Comparison of ENCODE assay signal across 10 mouse cellular contexts in the genomic region with DNA sequence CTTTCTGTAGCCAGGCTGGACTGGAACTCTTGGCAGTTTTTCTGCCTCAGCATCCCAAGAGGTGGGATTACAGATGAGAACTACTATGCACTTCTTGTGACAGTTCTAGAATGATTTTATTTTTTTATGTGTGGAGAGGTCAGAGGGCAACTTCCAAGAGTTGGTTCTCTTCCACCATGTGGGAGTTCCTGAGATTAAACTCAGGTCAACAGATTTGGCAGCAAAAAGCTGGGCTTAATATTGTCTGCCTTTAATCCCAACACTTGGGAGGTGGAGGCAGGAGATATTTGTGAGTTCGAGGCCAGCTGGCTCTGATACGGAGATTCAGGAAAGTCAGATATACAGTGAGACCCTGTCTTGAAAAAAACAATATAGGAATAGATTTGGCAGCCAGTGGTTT. TPM values are rescaled to one million over a fixed set of nuclear protein-coding genes. Genes with fewer than 3 reads are reported as not detected.
DNase-seq lines count a peak whose midpoint lies in the region; ATAC-seq and TF ChIP-seq lines count a peak whose summit lies in the region.
"Had no signal": no experiment of that assay in that cellular context is flagged by ENCODE, and none has a peak within 500 bp of the region (broad histone marks: within the 10 kb centered on the region; RNA-seq: fewer than 3 reads in every experiment).

No protein-coding gene starts in this region.

- H3K36me3 ChIP-seq in embryonic facial prominence, embryonic 12.5 days, result no peaks in the 10 kb centered on the region
- H3K36me3 ChIP-seq in hindbrain, embryonic 15.5 days, result no peaks in the 10 kb centered on the region
- no peaks in the 10 kb centered on the region for H3K36me3 ChIP-seq in midbrain, embryonic 15.5 days (replicated peaks)

- H3K9ac ChIP-seq in embryonic facial prominence, embryonic 12.5 days, result no peak overlapping the region
- H3K9ac ChIP-seq in hindbrain, embryonic 15.5 days, result no peak overlapping the region
- H3K9ac ChIP-seq in midbrain, embryonic 15.5 days, result no peak overlapping the region

- intact Hi-C loops in left cerebral cortex, adult 2 months (cut with DNase I), result loop anchor here (5.0 kb wide), 1 partner anchor 141 kb away; no protein-coding TSS in a partner anchor

- TF ChIP-seq CTCF in left cerebral cortex, adult 2 months (IDR thresholded peaks at IDR 0.05), result no peak

- H3K4me3 ChIP-seq in embryonic facial prominence, embryonic 12.5 days, result no peak overlapping the region
- H3K4me3 ChIP-seq in hindbrain, embryonic 15.5 days, result 0 out of 2 replicates have a peak overlapping the region, but pooled peaks have one; percentile 3
- peak overlapping the region; percentile 99; the same call in 1 of the 2 replicates for H3K4me3 ChIP-seq in midbrain, embryonic 15.5 days
- H3K4me3 ChIP-seq in left cerebral cortex, adult 2 months, result no peak overlapping the region

- 83% methylated on average over 2 of the region's 2 CpGs for WGBS in embryonic facial prominence, embryonic 12.5 days
- 68% methylated on average over 2 of the region's 2 CpGs for WGBS in hindbrain, embryonic 15.5 days
- 79% methylated on average over 2 of the region's 2 CpGs for WGBS in midbrain, embryonic 15.5 days

- ATAC-seq in embryonic facial prominence, embryonic 12.5 days (ENCODE audit: insufficient number of reproducible peaks, insufficient read depth, low FRiP score, low TSS enrichment), result no peak
- no peak for ATAC-seq in hindbrain, embryonic 15.5 days (ENCODE audit: low FRiP score, low read depth)
- no peak for ATAC-seq in midbrain, embryonic 15.5 days (replicated peaks)

- H3K27ac ChIP-seq in embryonic facial prominence, embryonic 12.5 days, result no peak overlapping the region
- H3K27ac ChIP-seq in hindbrain, embryonic 15.5 days (replicated peaks), result no peak overlapping the region
- no peak overlapping the region for H3K27ac ChIP-seq in midbrain, embryonic 15.5 days
- H3K27ac ChIP-seq in left cerebral cortex, adult 2 months, result no peak overlapping the region

- H3K9me3 ChIP-seq in embryonic facial prominence, embryonic 12.5 days, result no peaks in the 10 kb centered on the region
- no peaks in the 10 kb centered on the region for H3K9me3 ChIP-seq in hindbrain, embryonic 15.5 days
- no peaks in the 10 kb centered on the region for H3K9me3 ChIP-seq in midbrain, embryonic 15.5 days

- H3K4me2 ChIP-seq in embryonic facial prominence, embryonic 12.5 days (replicated peaks), result peak overlapping the region; percentile 76
- H3K4me2 ChIP-seq in hindbrain, embryonic 15.5 days, result peak overlapping the region; percentile 75
- H3K4me2 ChIP-seq in midbrain, embryonic 15.5 days, result peak overlapping the region; percentile 84; the same call in 1 of the 2 replicates

- peak; percentile 37 for DNase-seq in kidney, adult 9 months
- DNase-seq in kidney, adult 8-10 months, result no peak
- DNase-seq in thymus, postnatal 36 days, result no peak
- no peak for DNase-seq in left cerebral cortex, adult 2 months (ENCODE audit: extremely low spot score in 1 of 2, low spot score in 2 of 2)
- DNase-seq in frontal cortex, postnatal 36 days (ENCODE audit: low spot score in 2 of 2), result no peak
- DNase-seq: cerebellum, adult 11 months; lung, postnatal 4 days had no signal

- H3K4me1 ChIP-seq in embryonic facial prominence, embryonic 12.5 days, result peaks cover 16% of the 10 kb centered on the region
- H3K4me1 ChIP-seq in hindbrain, embryonic 15.5 days (replicated peaks), result peaks cover 35% of the 10 kb centered on the region
- H3K4me1 ChIP-seq in midbrain, embryonic 15.5 days, result peaks cover 31% of the 10 kb centered on the region

- H3K27me3 ChIP-seq in embryonic facial prominence, embryonic 12.5 days, result no peaks in the 10 kb centered on the region
- no peaks in the 10 kb centered on the region for H3K27me3 ChIP-seq in hindbrain, embryonic 15.5 days
- H3K27me3 ChIP-seq in midbrain, embryonic 15.5 days (replicated peaks), result no peaks in the 10 kb centered on the region

RNA-seq across cellular contexts. Expression of gene Naa15, which starts 3.0 kb away (rescaled TPM):
- 58.0 and 65.4 TPM in 2 replicates for polyA plus RNA-seq in embryonic facial prominence, embryonic 12.5 days (2016; fragmentation: Nextera tagmentation; extraction: Ambion mirVana)
- 45.9 and 47.6 TPM in 2 replicates for polyA plus RNA-seq in hindbrain, embryonic 15.5 days (2015; fragmentation: Nextera tagmentation; extraction: Ambion mirVana)
- 48.7 and 51.1 TPM in 2 replicates for polyA plus RNA-seq in midbrain, embryonic 15.5 days (2015; fragmentation: Nextera tagmentation; extraction: Ambion mirVana)
- 10 to 100 TPM; 50.1 to 54.6 TPM for total RNA-seq in left cerebral cortex, adult 2 months (2021)

RNA-seq across cellular contexts. Expression of gene Ndufc1, which starts 9.2 kb away (rescaled TPM):
- 685 and 686 TPM in 2 replicates for polyA plus RNA-seq in embryonic facial prominence, embryonic 12.5 days (2016; fragmentation: Nextera tagmentation; extraction: Ambion mirVana)
- 733 and 815 TPM in 2 replicates for polyA plus RNA-seq in hindbrain, embryonic 15.5 days (2015; fragmentation: Nextera tagmentation; extraction: Ambion mirVana)
- 603 and 679 TPM in 2 replicates for polyA plus RNA-seq in midbrain, embryonic 15.5 days (2015; fragmentation: Nextera tagmentation; extraction: Ambion mirVana)
- 100 to 1,000 TPM; 286 to 307 TPM for total RNA-seq in left cerebral cortex, adult 2 months (2021)

RNA-seq across cellular contexts. Expression of gene Mgarp, which starts 21.4 kb away (rescaled TPM):
- polyA plus RNA-seq in embryonic facial prominence, embryonic 12.5 days (2016; fragmentation: Nextera tagmentation; extraction: Ambion mirVana), result 8.6 and 12.6 TPM in 2 replicates
- 2.0 and 2.5 TPM in 2 replicates for polyA plus RNA-seq in hindbrain, embryonic 15.5 days (2015; fragmentation: Nextera tagmentation; extraction: Ambion mirVana)
- 1.0 and 2.1 TPM in 2 replicates for polyA plus RNA-seq in midbrain, embryonic 15.5 days (2015; fragmentation: Nextera tagmentation; extraction: Ambion mirVana)
- not detected for total RNA-seq in left cerebral cortex, adult 2 months (2021)

Comparison
In these comparisons a context has a peak if more than half of its experiments do, and no peak if none do; other contexts are left out.
1. H3K4me3 ChIP-seq: peak in hindbrain, embryonic 15.5 days (single experiment) and midbrain, embryonic 15.5 days (single experiment); none in embryonic facial prominence, embryonic 12.5 days (single experiment) and left cerebral cortex, adult 2 months (single experiment).
2. Peak in every context shown above with its lines, with median percentiles within 50 percentile points of each other: H3K4me2 ChIP-seq.